ENCODE assay signal across 8 mouse cellular contexts in the genomic region with DNA sequence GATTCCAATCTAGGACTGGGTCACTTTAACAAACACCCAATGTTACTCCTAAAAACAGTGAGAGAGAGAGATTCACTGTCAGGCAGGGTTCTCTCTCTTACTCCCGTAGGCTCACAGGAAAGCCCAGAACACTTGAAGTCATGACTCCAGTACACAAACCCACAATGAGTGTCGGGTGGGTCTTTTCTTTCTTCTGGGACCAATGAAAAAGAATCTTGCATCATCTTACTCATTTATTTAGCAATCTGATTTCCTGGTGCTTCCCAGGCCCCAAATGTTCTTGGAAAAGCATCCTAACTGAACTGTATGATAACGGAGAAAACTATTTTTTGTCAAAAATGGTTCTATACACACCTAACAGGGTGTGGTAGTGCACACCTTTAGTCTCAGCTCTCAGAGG. TPM values are rescaled to one million over a fixed set of nuclear protein-coding genes. Genes with fewer than 3 reads are reported as not detected.
DNase-seq lines count a peak whose midpoint lies in the region; ATAC-seq and TF ChIP-seq lines count a peak whose summit lies in the region.
"Had no signal": no experiment of that assay in that cellular context is flagged by ENCODE, and none has a peak within 500 bp of the region (broad histone marks: within the 10 kb centered on the region; RNA-seq: fewer than 3 reads in every experiment).

No protein-coding gene starts in this region.

- no peaks in the 10 kb centered on the region for H3K27me3 ChIP-seq in forebrain, embryonic 16.5 days (replicated peaks; ENCODE audit: control insufficient read depth, insufficient read depth, low read length)
- H3K27me3 ChIP-seq in limb, embryonic 15.5 days: no peaks in the 10 kb centered on the region
- H3K27me3 ChIP-seq in stomach, postnatal 0 days (ENCODE audit: control insufficient read depth, insufficient read depth, low read length): no peaks in the 10 kb centered on the region

- H3K4me2 ChIP-seq in forebrain, embryonic 16.5 days (ENCODE audit: low read length): peak overlapping the region; percentile 73
- peak overlapping the region; percentile 65 for H3K4me2 ChIP-seq in limb, embryonic 15.5 days
- peak overlapping the region; percentile 90 for H3K4me2 ChIP-seq in stomach, postnatal 0 days (replicated peaks; ENCODE audit: low read depth)

- no peak for TF ChIP-seq POLR2A in lung, adult 2 months (IDR thresholded peaks at IDR 0.05; ENCODE audit: borderline replicate concordance, extremely low read depth, low read depth, low read length)

- WGBS in lung, adult 2 months: 33% methylated on average over 3 of the region's 3 CpGs
- 74% methylated on average over 3 of the region's 3 CpGs for WGBS in forebrain, embryonic 16.5 days
- 65% methylated on average over 3 of the region's 3 CpGs for WGBS in limb, embryonic 15.5 days
- 54% methylated on average over 3 of the region's 3 CpGs for WGBS in stomach, postnatal 0 days

- H3K4me1 ChIP-seq in lung, adult 2 months (ENCODE audit: control insufficient read depth, insufficient read depth, low read length): peaks cover 6% of the 10 kb centered on the region
- peaks cover 20% of the 10 kb centered on the region for H3K4me1 ChIP-seq in forebrain, embryonic 16.5 days (replicated peaks; ENCODE audit: control insufficient read depth, insufficient read depth, low read length)
- peaks cover 29% of the 10 kb centered on the region for H3K4me1 ChIP-seq in limb, embryonic 15.5 days
- no peaks in the 10 kb centered on the region; the same call in 1 of the 2 replicates for H3K4me1 ChIP-seq in stomach, postnatal 0 days (replicated peaks; ENCODE audit: control insufficient read depth, insufficient read depth)

- H3K9me3 ChIP-seq in forebrain, embryonic 16.5 days (ENCODE audit: control insufficient read depth, low read length): no peaks in the 10 kb centered on the region
- H3K9me3 ChIP-seq in limb, embryonic 15.5 days: no peaks in the 10 kb centered on the region
- no peaks in the 10 kb centered on the region for H3K9me3 ChIP-seq in stomach, postnatal 0 days (ENCODE audit: control insufficient read depth, low read length)

- H3K27ac ChIP-seq in forebrain, embryonic 16.5 days (ENCODE audit: low read length): no peak overlapping the region
- H3K27ac ChIP-seq in limb, embryonic 15.5 days: no peak overlapping the region
- peak overlapping the region; percentile 30 for H3K27ac ChIP-seq in stomach, postnatal 0 days (replicated peaks)

- TF ChIP-seq CTCF in lung, adult 2 months (IDR thresholded peaks at IDR 0.05; ENCODE audit: insufficient read depth, low read length): no peak
- no peak for TF ChIP-seq CTCF in stomach, postnatal 0 days (IDR thresholded peaks at IDR 0.05; ENCODE audit: low read depth)

- no peak for ATAC-seq in forebrain, embryonic 16.5 days
- ATAC-seq in limb, embryonic 15.5 days (ENCODE audit: insufficient number of reproducible peaks, low FRiP score, low TSS enrichment, low read depth): no peak
- no peak for ATAC-seq in stomach, postnatal 0 days (ENCODE audit: low FRiP score, low TSS enrichment)

- no peak for TF ChIP-seq EP300 in stomach, postnatal 0 days (optimal IDR thresholded peaks at IDR 0.05)

- H3K9ac ChIP-seq in forebrain, embryonic 16.5 days (replicated peaks; ENCODE audit: low read depth, low read length): no peak overlapping the region
- H3K9ac ChIP-seq in limb, embryonic 15.5 days: no peak overlapping the region
- no peak overlapping the region for H3K9ac ChIP-seq in stomach, postnatal 0 days (ENCODE audit: low read length)

- H3K4me3 ChIP-seq in lung, adult 2 months (replicated peaks; ENCODE audit: extremely low read depth, low read depth, low read length): peak overlapping the region; percentile 24
- H3K4me3 ChIP-seq in forebrain, embryonic 16.5 days (replicated peaks; ENCODE audit: low read length): peak overlapping the region; percentile 82
- peak overlapping the region; percentile 90; the same call in 1 of the 2 replicates for H3K4me3 ChIP-seq in limb, embryonic 15.5 days
- 0 out of 2 replicates have a peak overlapping the region, but pooled peaks have one; percentile 85 for H3K4me3 ChIP-seq in stomach, postnatal 0 days (ENCODE audit: low read depth, low read length)

- H3K36me3 ChIP-seq in forebrain, embryonic 16.5 days (ENCODE audit: control insufficient read depth, insufficient read depth): no peaks in the 10 kb centered on the region
- no peaks in the 10 kb centered on the region for H3K36me3 ChIP-seq in limb, embryonic 15.5 days
- no peaks in the 10 kb centered on the region for H3K36me3 ChIP-seq in stomach, postnatal 0 days (ENCODE audit: control insufficient read depth, insufficient read depth, low read length)

- no peak for DNase-seq in lung, adult 2 months
- DNase-seq in lung, postnatal 10 days: no peak
- DNase-seq in stomach, postnatal 0 days (ENCODE audit: low spot score): no peak
- DNase-seq in urinary bladder, postnatal 10 days (ENCODE audit: low spot score): no peak
- no peak for DNase-seq in thymus, postnatal 10 days (ENCODE audit: low spot score in 2 of 2)
- DNase-seq: gastrocnemius, postnatal 10 days had no signal

RNA-seq across cellular contexts. Expression of gene Myo1b, which starts 1.8 kb away (rescaled TPM):
- 32.9 and 54.1 TPM in 2 replicates for polyA plus RNA-seq in lung, adult 2 months (2012; rRNA removed)
- 79.4 and 98.0 TPM in 2 replicates for polyA plus RNA-seq in forebrain, embryonic 16.5 days (2015; fragmentation: Nextera tagmentation; extraction: Ambion mirVana)
- 76.1 and 88.9 TPM in 2 replicates for polyA plus RNA-seq in limb, embryonic 15.5 days (2015; fragmentation: Nextera tagmentation; extraction: Ambion mirVana)
- polyA plus RNA-seq in stomach, postnatal 0 days (2015; fragmentation: Nextera tagmentation; extraction: Ambion mirVana): 31.7 and 38.3 TPM in 2 replicates

Comparison
In these comparisons a context has a peak if more than half of its experiments do, and no peak if none do; other contexts are left out.
1. H3K4me3 ChIP-seq: peak in every context shown above with its lines; median percentile 90 in limb, embryonic 15.5 days; 85 in stomach, postnatal 0 days; 82 in forebrain, embryonic 16.5 days; 24 in lung, adult 2 months.